Mouse (Mus musculus) gastrocnemius, adult 18-20 months (tissue): Measurements from ENCODE around the gene Aplp1. TPM values are rescaled to one million over a fixed set of nuclear protein-coding genes. Genes with fewer than 3 reads are reported as not detected.
A peak's percentile ranks its signal among the peaks of the same experiment; 100 is the strongest.

Source experiments
- DNase-seq: peaks from one replicate; pipeline ENCODE4 v3.0.0; 2021; ENCODE audit warnings: low spot score
- total RNA-seq, 2 experiments: library from RNA; stranded (reverse); gene quantifications; 2 replicates each; pipeline ENCODE4 v1.2.3; 2021

The Aplp1 gene
- total RNA-seq, 2 experiments from 2014 or later: 0.82 to 1.4 TPM

- DNase-seq: no peak
These were observed 8.0 kb upstream of the Aplp1 start for GRCm38 (mm10) chr7:30453327-30453726.

- DNase-seq: no peak
These were observed 4.9 kb upstream of the Aplp1 start for GRCm38 (mm10) chr7:30450241-30450640.

GRCm38 (mm10) chr7:30444154-30444970, 973 bp downstream of the Aplp1 start:
- DNase-seq: no peak

GRCm38 (mm10) chr7:30443696-30444095, 1.6 kb downstream of the Aplp1 start:
- DNase-seq: no peak

GRCm38 (mm10) chr7:30440697-30441096, 4.6 kb downstream of the Aplp1 start:
- no peak for DNase-seq

- no peak for DNase-seq
These were observed 5.6 kb downstream of the Aplp1 start for GRCm38 (mm10) chr7:30439734-30440133.

- DNase-seq: no peak
These were observed 8.5 kb downstream of the Aplp1 start for GRCm38 (mm10) chr7:30436879-30437278.

- DNase-seq: no peak
These were observed 10.2 kb downstream of the Aplp1 start for GRCm38 (mm10) chr7:30435156-30435555.

GRCm38 (mm10) chr7:30434701-30435100, 10.6 kb downstream of the Aplp1 start:
- DNase-seq: no peak

- DNase-seq: no peak
These were observed 11.1 kb downstream of the Aplp1 start for GRCm38 (mm10) chr7:30434238-30434637.

GRCm38 (mm10) chr7:30431793-30432192, 13.5 kb downstream of the Aplp1 start:
- peak; percentile 56 for DNase-seq

- DNase-seq: no peak
These were observed 15.1 kb downstream of the Aplp1 start for GRCm38 (mm10) chr7:30430191-30430590.

GRCm38 (mm10) chr7:30429327-30429726, 16.0 kb downstream of the Aplp1 start:
- no peak for DNase-seq

- DNase-seq: peak; percentile 16
These were observed 22.2 kb downstream of the Aplp1 start for GRCm38 (mm10) chr7:30423071-30423641.

GRCm38 (mm10) chr7:30422560-30422959, 22.8 kb downstream of the Aplp1 start:
- DNase-seq: no peak

GRCm38 (mm10) chr7:30421890-30422435, 23.4 kb downstream of the Aplp1 start:
- peak; percentile 64 for DNase-seq

GRCm38 (mm10) chr7:30421175-30421889, 24.0 kb downstream of the Aplp1 start, which contains the start of gene Nfkbid:
TSS of gene Nfkbid (plus strand) at chr7:30421732.
- DNase-seq: peak; percentile 48

- DNase-seq: no peak
These were observed 24.7 kb downstream of the Aplp1 start for GRCm38 (mm10) chr7:30420673-30421072.

- no peak for DNase-seq
These were observed 25.5 kb downstream of the Aplp1 start, which contains the start of gene Hcst for GRCm38 (mm10) chr7:30419561-30420499. TSS of gene Hcst (minus strand) at chr7:30419854.

GRCm38 (mm10) chr7:30417856-30418255, 27.5 kb downstream of the Aplp1 start:
- DNase-seq: no peak

- DNase-seq: no peak
These were observed 31.7 kb downstream of the Aplp1 start, which contains the start of gene Tyrobp for GRCm38 (mm10) chr7:30413596-30413995. TSS of gene Tyrobp (plus strand) at chr7:30413760.
